Mouse (Mus musculus): ENCODE results near the gene Kcnc3. TPM values are rescaled to one million over a fixed set of nuclear protein-coding genes. Genes with fewer than 3 reads are reported as not detected.
A peak's percentile ranks its signal among the peaks of the same experiment; 100 is the strongest.

Gene Kcnc3
- polyA plus RNA-seq, 1 experiment from 2014 or later = 0.23 TPM

GRCm38 (mm10) chr7:44588338-44588737 is 2.1 kb upstream of the Kcnc3 start:
- peak overlapping the region; percentile 40 for H3K4me3 ChIP-seq (ENCODE audit: low read depth, low read length)
- ATAC-seq (replicated peaks; ENCODE audit: insufficient number of reproducible peaks, low FRiP score, low TSS enrichment) = no peak

GRCm38 (mm10) chr7:44589149-44589548 is 1.3 kb upstream of the Kcnc3 start:
- Histone ChIP-seq H3K27me3 (ENCODE audit: control insufficient read depth, insufficient read depth, low read length) (peaks cover 87% of the 10 kb centered on the region), H3K27ac (ENCODE audit: low read depth, low read length) (no peak overlapping the region), H3K4me2 (peak overlapping the region; percentile 67), H3K9ac (ENCODE audit: low read depth, low read length) (no peak overlapping the region), H3K9me3 (replicated peaks; ENCODE audit: control insufficient read depth, low read length) (no peaks in the 10 kb centered on the region), H3K36me3 (ENCODE audit: control insufficient read depth, insufficient read depth, low read length) (no peaks in the 10 kb centered on the region), H3K4me3 (ENCODE audit: low read depth, low read length) (peak overlapping the region; percentile 40), H3K4me1 (ENCODE audit: control insufficient read depth, insufficient read depth, low read length) (peaks cover 9% of the 10 kb centered on the region)
- ATAC-seq (replicated peaks; ENCODE audit: insufficient number of reproducible peaks, low FRiP score, low TSS enrichment) = peak; percentile 32; the same call in 1 of the 2 replicates
- WGBS (ENCODE audit: insufficient replicate concordance) = 0% methylated on average over 27 of the region's 33 CpGs

More at GRCm38 (mm10) chr7:44588338-44588737, 2.1 kb upstream of the Kcnc3 start:
- WGBS (ENCODE audit: insufficient replicate concordance) = 11% methylated on average over 12 of the region's 12 CpGs
- Histone ChIP-seq H3K9me3 (replicated peaks; ENCODE audit: control insufficient read depth, low read length) (no peaks in the 10 kb centered on the region), H3K27me3 (ENCODE audit: control insufficient read depth, insufficient read depth, low read length) (peaks cover 83% of the 10 kb centered on the region), H3K4me2 (peak overlapping the region; percentile 67), H3K27ac (ENCODE audit: low read depth, low read length) (no peak overlapping the region), H3K36me3 (ENCODE audit: control insufficient read depth, insufficient read depth, low read length) (no peaks in the 10 kb centered on the region), H3K4me1 (ENCODE audit: control insufficient read depth, insufficient read depth, low read length) (peaks cover 9% of the 10 kb centered on the region), H3K9ac (ENCODE audit: low read depth, low read length) (no peak overlapping the region)

DNA sequence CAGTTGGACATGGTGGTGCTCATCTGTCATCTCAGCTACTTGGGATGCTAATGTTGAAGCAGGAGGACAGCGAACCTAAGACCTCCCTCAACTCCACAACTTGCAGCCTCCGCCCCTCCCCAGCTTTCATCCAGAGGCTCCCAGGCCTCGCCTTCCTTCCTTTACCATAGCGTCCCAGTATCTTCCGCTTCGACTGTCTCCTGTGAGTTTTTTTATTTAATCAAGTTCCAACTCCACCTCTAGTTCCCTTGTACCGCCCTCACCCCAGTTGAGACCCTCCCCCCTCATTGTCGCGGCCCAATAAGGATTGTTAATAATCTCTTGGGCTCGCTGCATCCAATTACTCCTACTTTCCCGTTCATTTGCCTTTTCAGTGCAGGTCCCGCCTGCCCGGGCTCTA is 518 bp upstream of the Kcnc3 start:
- Histone ChIP-seq H3K9ac (ENCODE audit: low read depth, low read length) (no peak overlapping the region), H3K4me3 (ENCODE audit: low read depth, low read length) (peak overlapping the region; percentile 52)
- 3% methylated on average over 13 of the region's 13 CpGs for WGBS (ENCODE audit: insufficient replicate concordance)

DNA sequence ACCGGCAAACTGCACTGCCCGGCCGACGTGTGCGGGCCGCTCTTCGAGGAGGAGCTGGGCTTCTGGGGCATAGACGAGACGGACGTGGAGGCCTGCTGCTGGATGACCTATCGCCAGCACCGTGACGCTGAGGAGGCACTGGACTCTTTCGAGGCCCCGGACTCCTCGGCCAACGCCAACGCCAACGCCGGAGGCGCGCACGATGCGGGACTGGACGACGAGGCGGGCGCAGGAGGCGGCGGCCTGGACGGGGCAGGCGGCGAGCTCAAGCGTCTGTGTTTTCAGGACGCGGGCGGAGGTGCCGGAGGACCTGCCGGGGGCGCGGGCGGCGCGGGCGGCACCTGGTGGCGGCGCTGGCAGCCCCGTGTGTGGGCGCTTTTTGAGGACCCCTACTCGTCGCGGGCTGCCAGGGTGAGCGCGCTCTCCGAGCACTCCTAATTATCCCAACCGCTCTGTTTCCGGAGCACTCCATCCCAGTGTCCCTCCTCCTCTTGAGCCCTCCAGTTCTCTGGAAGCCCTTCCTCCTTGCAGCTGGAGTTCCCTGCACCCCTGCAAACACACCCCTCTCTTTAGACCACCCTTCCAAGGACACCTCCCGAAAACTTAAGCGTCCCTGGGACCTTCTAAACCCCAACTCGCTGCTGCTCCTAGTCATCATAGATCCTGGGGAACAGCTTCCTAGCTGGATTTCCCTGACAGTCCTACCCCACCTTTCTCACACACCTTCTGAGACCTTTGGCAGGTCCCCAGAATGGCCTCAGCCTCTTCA is 1.1 kb downstream of the Kcnc3 start:
- peak overlapping the region; percentile 85 for H3K4me2 ChIP-seq
- H3K4me1 ChIP-seq (ENCODE audit: control insufficient read depth, insufficient read depth, low read length) = peaks cover 9% of the 10 kb centered on the region
- peak overlapping the region; percentile 52 for H3K4me3 ChIP-seq (ENCODE audit: low read depth, low read length)
- no peaks in the 10 kb centered on the region for H3K9me3 ChIP-seq (replicated peaks; ENCODE audit: control insufficient read depth, low read length)
- H3K27ac ChIP-seq (ENCODE audit: low read depth, low read length) = no peak overlapping the region
- ATAC-seq (replicated peaks; ENCODE audit: insufficient number of reproducible peaks, low FRiP score, low TSS enrichment) = no peak
- H3K36me3 ChIP-seq (ENCODE audit: control insufficient read depth, insufficient read depth, low read length) = no peaks in the 10 kb centered on the region
- H3K9ac ChIP-seq (ENCODE audit: low read depth, low read length) = peak overlapping the region; percentile 43
- WGBS (ENCODE audit: insufficient replicate concordance) = under 1% methylated on average over 57 of the region's 60 CpGs
- H3K27me3 ChIP-seq (ENCODE audit: control insufficient read depth, insufficient read depth, low read length) = peaks cover 72% of the 10 kb centered on the region

More for the DNA sequence above, 518 bp upstream of the Kcnc3 start:
- Histone ChIP-seq H3K9me3 (replicated peaks; ENCODE audit: control insufficient read depth, low read length) (no peaks in the 10 kb centered on the region), H3K27me3 (ENCODE audit: control insufficient read depth, insufficient read depth, low read length) (peaks cover 86% of the 10 kb centered on the region), H3K27ac (ENCODE audit: low read depth, low read length) (no peak overlapping the region), H3K36me3 (ENCODE audit: control insufficient read depth, insufficient read depth, low read length) (no peaks in the 10 kb centered on the region), H3K4me2 (peak overlapping the region; percentile 85), H3K4me1 (ENCODE audit: control insufficient read depth, insufficient read depth, low read length) (peaks cover 9% of the 10 kb centered on the region)
- ATAC-seq (replicated peaks; ENCODE audit: insufficient number of reproducible peaks, low FRiP score, low TSS enrichment) = no peak

GRCm38 (mm10) chr7:44593051-44593450 is 2.6 kb downstream of the Kcnc3 start:
- WGBS (ENCODE audit: insufficient replicate concordance) = under 1% methylated on average over 14 of the region's 15 CpGs
- Histone ChIP-seq H3K36me3 (ENCODE audit: control insufficient read depth, insufficient read depth, low read length) (no peaks in the 10 kb centered on the region), H3K9me3 (replicated peaks; ENCODE audit: control insufficient read depth, low read length) (no peaks in the 10 kb centered on the region), H3K4me2 (no peak overlapping the region), H3K9ac (ENCODE audit: low read depth, low read length) (no peak overlapping the region), H3K4me1 (ENCODE audit: control insufficient read depth, insufficient read depth, low read length) (peaks cover 9% of the 10 kb centered on the region), H3K27me3 (ENCODE audit: control insufficient read depth, insufficient read depth, low read length) (peaks cover 57% of the 10 kb centered on the region), H3K27ac (ENCODE audit: low read depth, low read length) (no peak overlapping the region), H3K4me3 (ENCODE audit: low read depth, low read length) (no peak overlapping the region)
- no peak for ATAC-seq (replicated peaks; ENCODE audit: insufficient number of reproducible peaks, low FRiP score, low TSS enrichment)

DNA sequence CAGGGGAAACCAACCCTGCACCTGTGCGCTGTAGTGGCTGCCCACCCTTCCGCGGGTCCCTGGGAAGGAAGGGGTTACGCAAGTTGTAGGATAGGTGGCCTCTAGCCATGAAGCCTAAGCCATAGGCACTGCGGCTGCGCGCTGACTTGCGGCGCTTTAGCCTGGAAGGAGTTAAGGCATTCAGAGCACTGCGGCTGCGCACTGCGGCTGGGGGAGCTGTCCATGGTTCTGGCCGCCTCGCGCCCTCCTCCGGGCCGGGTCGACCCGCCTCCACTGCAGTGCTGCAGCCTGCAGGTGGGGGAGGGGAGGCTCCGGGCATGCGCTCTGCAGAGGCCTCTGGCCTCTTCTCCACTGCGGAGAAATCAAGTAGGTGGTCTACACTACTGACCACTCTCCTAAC is 3.3 kb downstream of the Kcnc3 start:
- no peak overlapping the region for H3K9ac ChIP-seq (ENCODE audit: low read depth, low read length)
- peak overlapping the region; percentile 23; the same call in 1 of the 2 replicates for H3K4me2 ChIP-seq
- no peaks in the 10 kb centered on the region for H3K9me3 ChIP-seq (replicated peaks; ENCODE audit: control insufficient read depth, low read length)
- peaks cover 9% of the 10 kb centered on the region for H3K4me1 ChIP-seq (ENCODE audit: control insufficient read depth, insufficient read depth, low read length)
- no peak overlapping the region for H3K4me3 ChIP-seq (ENCODE audit: low read depth, low read length)
- H3K36me3 ChIP-seq (ENCODE audit: control insufficient read depth, insufficient read depth, low read length) = no peaks in the 10 kb centered on the region
- H3K27ac ChIP-seq (ENCODE audit: low read depth, low read length) = no peak overlapping the region
- ATAC-seq (replicated peaks; ENCODE audit: insufficient number of reproducible peaks, low FRiP score, low TSS enrichment) = no peak
- WGBS (ENCODE audit: insufficient replicate concordance) = under 1% methylated on average over 21 of the region's 22 CpGs
- peaks cover 52% of the 10 kb centered on the region for H3K27me3 ChIP-seq (ENCODE audit: control insufficient read depth, insufficient read depth, low read length)

- Histone ChIP-seq H3K4me1 (ENCODE audit: control insufficient read depth, insufficient read depth, low read length) (peaks cover 9% of the 10 kb centered on the region), H3K27ac (ENCODE audit: low read depth, low read length) (no peak overlapping the region), H3K36me3 (ENCODE audit: control insufficient read depth, insufficient read depth, low read length) (no peaks in the 10 kb centered on the region), H3K9ac (ENCODE audit: low read depth, low read length) (no peak overlapping the region), H3K9me3 (replicated peaks; ENCODE audit: control insufficient read depth, low read length) (no peaks in the 10 kb centered on the region), H3K27me3 (ENCODE audit: control insufficient read depth, insufficient read depth, low read length) (peaks cover 47% of the 10 kb centered on the region), H3K4me2 (no peak overlapping the region), H3K4me3 (ENCODE audit: low read depth, low read length) (no peak overlapping the region)
- ATAC-seq (replicated peaks; ENCODE audit: insufficient number of reproducible peaks, low FRiP score, low TSS enrichment) = no peak
- 67% methylated on average over 6 of the region's 6 CpGs for WGBS (ENCODE audit: insufficient replicate concordance)
Observed at GRCm38 (mm10) chr7:44594291-44594690, 3.8 kb downstream of the Kcnc3 start.

DNA sequence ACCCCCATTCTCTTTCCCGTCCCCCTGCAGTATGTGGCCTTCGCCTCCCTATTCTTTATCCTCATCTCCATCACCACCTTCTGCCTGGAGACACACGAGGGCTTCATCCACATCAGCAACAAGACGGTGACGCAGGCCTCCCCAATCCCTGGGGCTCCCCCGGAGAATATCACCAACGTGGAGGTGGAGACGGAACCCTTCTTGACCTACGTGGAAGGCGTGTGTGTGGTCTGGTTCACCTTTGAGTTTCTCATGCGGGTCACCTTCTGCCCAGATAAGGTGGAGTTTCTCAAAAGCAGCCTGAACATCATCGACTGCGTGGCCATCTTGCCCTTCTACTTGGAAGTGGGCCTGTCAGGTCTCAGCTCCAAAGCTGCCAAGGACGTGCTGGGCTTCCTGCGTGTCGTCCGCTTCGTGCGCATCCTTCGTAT is 4.7 kb downstream of the Kcnc3 start:
- WGBS (ENCODE audit: insufficient replicate concordance) = 86% methylated on average over 20 of the region's 20 CpGs
- H3K9ac ChIP-seq (ENCODE audit: low read depth, low read length) = no peak overlapping the region
- H3K9me3 ChIP-seq (replicated peaks; ENCODE audit: control insufficient read depth, low read length) = no peaks in the 10 kb centered on the region
- H3K27me3 ChIP-seq (ENCODE audit: control insufficient read depth, insufficient read depth, low read length) = peaks cover 44% of the 10 kb centered on the region
- H3K27ac ChIP-seq (ENCODE audit: low read depth, low read length) = no peak overlapping the region
- H3K4me1 ChIP-seq (ENCODE audit: control insufficient read depth, insufficient read depth, low read length) = peaks cover 9% of the 10 kb centered on the region; the same call in 1 of the 2 replicates
- H3K4me2 ChIP-seq = no peak overlapping the region
- no peaks in the 10 kb centered on the region for H3K36me3 ChIP-seq (ENCODE audit: control insufficient read depth, insufficient read depth, low read length)
- no peak for ATAC-seq (replicated peaks; ENCODE audit: insufficient number of reproducible peaks, low FRiP score, low TSS enrichment)
- H3K4me3 ChIP-seq (ENCODE audit: low read depth, low read length) = no peak overlapping the region

DNA sequence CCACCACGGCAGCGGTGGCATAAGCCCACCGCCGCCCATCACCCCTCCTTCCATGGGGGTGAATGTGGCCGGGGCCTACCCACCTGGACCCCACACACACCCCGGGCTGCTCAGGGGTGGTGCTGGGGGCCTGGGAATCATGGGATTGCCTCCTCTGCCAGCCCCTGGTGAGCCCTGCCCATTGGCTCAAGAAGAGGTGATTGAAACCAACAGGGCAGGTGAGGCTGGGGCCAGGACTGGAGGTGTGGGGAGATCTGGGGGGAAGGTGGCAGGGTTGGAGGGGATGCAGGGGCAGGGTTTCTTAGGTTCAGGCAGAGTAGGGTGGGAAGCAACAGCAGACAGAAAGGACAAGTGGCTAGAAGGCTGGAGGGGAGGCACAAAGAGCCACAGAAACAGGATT is 5.6 kb downstream of the Kcnc3 start:
- H3K4me1 ChIP-seq (ENCODE audit: control insufficient read depth, insufficient read depth, low read length) = peaks cover 6% of the 10 kb centered on the region; the same call in 1 of the 2 replicates
- ATAC-seq (replicated peaks; ENCODE audit: insufficient number of reproducible peaks, low FRiP score, low TSS enrichment) = no peak
- H3K27me3 ChIP-seq (ENCODE audit: control insufficient read depth, insufficient read depth, low read length) = peaks cover 42% of the 10 kb centered on the region
- no peak overlapping the region for H3K9ac ChIP-seq (ENCODE audit: low read depth, low read length)
- WGBS (ENCODE audit: insufficient replicate concordance) = 94% methylated on average over 6 of the region's 6 CpGs
- no peak overlapping the region for H3K27ac ChIP-seq (ENCODE audit: low read depth, low read length)
- no peaks in the 10 kb centered on the region for H3K36me3 ChIP-seq (ENCODE audit: control insufficient read depth, insufficient read depth, low read length)
- H3K9me3 ChIP-seq (replicated peaks; ENCODE audit: control insufficient read depth, low read length) = no peaks in the 10 kb centered on the region
- H3K4me2 ChIP-seq = no peak overlapping the region
- H3K4me3 ChIP-seq (ENCODE audit: low read depth, low read length) = no peak overlapping the region
